Mouse (Mus musculus) WW6 (cell line): ENCODE measurements around the gene Cd19.

Experiments used
- DNase-seq: peaks from one replicate; pipeline ENCODE4 v3.0.0-alpha.2; 2013; ENCODE audit warnings: low read depth, low spot score

The Cd19 gene

GRCm38 (mm10) chr7:126414725-126415124 is at the start of gene Cd19:
Cd19 (minus strand) TSS chr7:126414889.
- DNase-seq, result no peak

- DNase-seq, result no peak
Measured at GRCm38 (mm10) chr7:126464121-126464520, 49.4 kb upstream of the Cd19 start.

GRCm38 (mm10) chr7:126463547-126463946 is 48.9 kb upstream of the Cd19 start:
- DNase-seq, result no peak

GRCm38 (mm10) chr7:126463004-126463403 is 48.3 kb upstream of the Cd19 start, which contains the start of gene Atp2a1:
Atp2a1 (minus strand) TSS chr7:126463108.
- no peak for DNase-seq

- DNase-seq, result no peak
Measured at GRCm38 (mm10) chr7:126461626-126462025, 46.9 kb upstream of the Cd19 start.

- DNase-seq, result no peak
Measured at GRCm38 (mm10) chr7:126460623-126461399, 46.1 kb upstream of the Cd19 start.

GRCm38 (mm10) chr7:126458844-126459618 is 44.3 kb upstream of the Cd19 start:
- no peak for DNase-seq

GRCm38 (mm10) chr7:126458225-126458624 is 43.5 kb upstream of the Cd19 start:
- no peak for DNase-seq

- DNase-seq, result no peak
Measured at GRCm38 (mm10) chr7:126456382-126457266, 41.9 kb upstream of the Cd19 start.

GRCm38 (mm10) chr7:126455242-126455641 is 40.6 kb upstream of the Cd19 start:
- DNase-seq, result no peak

GRCm38 (mm10) chr7:126453861-126454260 is 39.2 kb upstream of the Cd19 start:
- no peak for DNase-seq

- DNase-seq, result no peak
Measured at GRCm38 (mm10) chr7:126452244-126452643, 37.6 kb upstream of the Cd19 start.

GRCm38 (mm10) chr7:126450641-126451040 is 36.0 kb upstream of the Cd19 start:
- DNase-seq, result no peak

- no peak for DNase-seq
Measured at GRCm38 (mm10) chr7:126449991-126450390, 35.3 kb upstream of the Cd19 start.

- no peak for DNase-seq
Measured at GRCm38 (mm10) chr7:126448481-126448880, 33.8 kb upstream of the Cd19 start.

GRCm38 (mm10) chr7:126446217-126446616 is 31.5 kb upstream of the Cd19 start:
- no peak for DNase-seq

GRCm38 (mm10) chr7:126445104-126445815 is 30.6 kb upstream of the Cd19 start:
- no peak for DNase-seq

GRCm38 (mm10) chr7:126444536-126444935 is 29.8 kb upstream of the Cd19 start:
- no peak for DNase-seq

- DNase-seq, result no peak
Measured at GRCm38 (mm10) chr7:126443997-126444396, 29.3 kb upstream of the Cd19 start.

- DNase-seq, result no peak
Measured at GRCm38 (mm10) chr7:126440134-126440533, 25.4 kb upstream of the Cd19 start.

- DNase-seq, result no peak
Measured at GRCm38 (mm10) chr7:126436851-126437250, 22.2 kb upstream of the Cd19 start.
